Comparison of ENCODE assay signal across 8 mouse cellular contexts in genomic region chr10:78134975-78135798, GRCm38 (mm10). TPM values are rescaled to one million over a fixed set of nuclear protein-coding genes. Genes with fewer than 3 reads are reported as not detected.
DNase-seq lines count a peak whose midpoint lies in the region; ATAC-seq and TF ChIP-seq lines count a peak whose summit lies in the region.

No protein-coding gene starts in this region.

- peak overlapping the region; percentile 15 to 50; a peak in 2 of 4 replicates for H3K4me3 ChIP-seq in ES-E14 (ENCODE audit: insufficient read depth in 1 of 2, low read depth in 1 of 2, low read length in 2 of 2, poor library complexity in 1 of 2, severe bottlenecking in 1 of 2)
- H3K4me3 ChIP-seq in midbrain, embryonic 12.5 days: 0 out of 2 replicates have a peak overlapping the region, but pooled peaks have one; percentile 7

- WGBS in midbrain, embryonic 12.5 days: 15% methylated on average over 14 of the region's 14 CpGs

- H3K27ac ChIP-seq in ES-E14 (ENCODE audit: insufficient read depth, low read depth, low read length, poor library complexity, severe bottlenecking): no peak overlapping the region
- no peak overlapping the region for H3K27ac ChIP-seq in midbrain, embryonic 12.5 days (replicated peaks)

- H3K36me3 ChIP-seq in ES-E14 (ENCODE audit: control insufficient read depth, insufficient read depth, low read length, poor library complexity, severe bottlenecking): no peaks in the 10 kb centered on the region
- no peaks in the 10 kb centered on the region for H3K36me3 ChIP-seq in midbrain, embryonic 12.5 days

- no peaks in the 10 kb centered on the region for H3K27me3 ChIP-seq in midbrain, embryonic 12.5 days

- H3K9ac ChIP-seq in ES-E14 (ENCODE audit: insufficient read depth, low read depth, low read length, poor library complexity, severe bottlenecking): peak overlapping the region; percentile 23; the same call in 1 of the 2 replicates
- 0 out of 2 replicates have a peak overlapping the region, but pooled peaks have one; percentile 24 for H3K9ac ChIP-seq in midbrain, embryonic 12.5 days (replicated peaks)

- intact Hi-C loops in heart, postnatal 14 days (cut with DNase I): no loop called here

- no peak for DNase-seq in ES-E14 (ENCODE audit: low read depth, low spot score)
- peak; percentile 72 for DNase-seq in embryo, embryonic 11 days
- DNase-seq in heart, postnatal 14 days: peak; percentile 42 to 45
- peak; percentile 69 to 79 for DNase-seq in kidney, postnatal 4 days
- no peak for DNase-seq in layer of hippocampus, adult 18-20 months (ENCODE audit: low spot score in 2 of 2)
- no peak for DNase-seq in left cerebral cortex, adult 9 months (ENCODE audit: low spot score in 2 of 2)
- DNase-seq in gastrocnemius, adult 8-10 months (ENCODE audit: low spot score in 2 of 2): no peak

- no peaks in the 10 kb centered on the region for H3K9me3 ChIP-seq in ES-E14 (ENCODE audit: control insufficient read depth, insufficient read depth, low read depth, low read length)
- no peaks in the 10 kb centered on the region for H3K9me3 ChIP-seq in midbrain, embryonic 12.5 days

- H3K4me2 ChIP-seq in midbrain, embryonic 12.5 days (replicated peaks): peak overlapping the region; percentile 41

- ATAC-seq in midbrain, embryonic 12.5 days (ENCODE audit: low FRiP score, low read depth): peak; percentile 63

- in situ Hi-C loops in ES-E14 (cut with MboI; ENCODE audit: low sequenced_read_pairs in 2 of 2, unreplicated experiment in 2 of 2): no loop called here

- peaks cover 0 to 9% of the 10 kb centered on the region in 2 experiments; a peak in 2 of 4 replicates for H3K4me1 ChIP-seq in ES-E14 (ENCODE audit: control insufficient read depth in 2 of 2, insufficient read depth in 2 of 2, low read length in 2 of 2, poor library complexity in 1 of 2)
- peaks cover 10% of the 10 kb centered on the region for H3K4me1 ChIP-seq in midbrain, embryonic 12.5 days

TF ChIP-seq in ES-E14, 5 proteins besides CTCF, POLR2A, EP300 and RAD21:
- TF ChIP-seq ZNF384 (IDR thresholded peaks at IDR 0.05; ENCODE audit: low read depth, low read length) (no peak), MAFK (IDR thresholded peaks at IDR 0.05; ENCODE audit: insufficient read depth, low read depth, low read length) (no peak), CHD2 (IDR thresholded peaks at IDR 0.05; ENCODE audit: low read depth, low read length) (no peak), ZC3H11A (IDR thresholded peaks at IDR 0.05; ENCODE audit: borderline replicate concordance, low read depth, low read length) (no peak), HCFC1 (IDR thresholded peaks at IDR 0.05; ENCODE audit: borderline replicate concordance, insufficient read depth, low read length) (no peak)

RNA-seq across cellular contexts. Expression of gene D10Jhu81e, which starts 34.4 kb away (rescaled TPM):
- 31.6 and 40.2 TPM in 2 replicates for total RNA-seq in ES-E14 (2012; rRNA removed)
- 100 to 1,000 TPM; 380 to 389 TPM for total RNA-seq in heart, postnatal 14 days (2021)
- polyA plus RNA-seq in midbrain, embryonic 12.5 days (2016; fragmentation: Nextera tagmentation; extraction: Ambion mirVana): 21.8 and 24.1 TPM in 2 replicates
- total RNA-seq in layer of hippocampus, adult 18-20 months (2021): 100 to 1,000 TPM; 129 to 132 TPM
- 100 to 1,000 TPM; 250 to 278 (median 260) TPM for total RNA-seq in gastrocnemius, adult 8-10 months (2022)

RNA-seq across cellular contexts. Expression of gene Pwp2, which starts 49.8 kb away (rescaled TPM):
- total RNA-seq in ES-E14 (2012; rRNA removed): 60.9 and 67.4 TPM in 2 replicates
- total RNA-seq in heart, postnatal 14 days (2021): 1 to 10 TPM; 7.0 to 8.2 TPM
- 22.5 and 25.5 TPM in 2 replicates for polyA plus RNA-seq in midbrain, embryonic 12.5 days (2016; fragmentation: Nextera tagmentation; extraction: Ambion mirVana)
- total RNA-seq in layer of hippocampus, adult 18-20 months (2021): 10 to 100 TPM; 19.7 to 20.5 TPM
- 10 to 100 TPM; 10.3 to 12.0 (median 11.5) TPM for total RNA-seq in gastrocnemius, adult 8-10 months (2022)

Comparison
In these comparisons a context has a peak if more than half of its experiments do, and no peak if none do; other contexts are left out.
1. DNase-seq: peak in embryo, embryonic 11 days (single experiment), heart, postnatal 14 days (2 of 2) and kidney, postnatal 4 days (2 of 2); none in ES-E14 (single experiment), layer of hippocampus, adult 18-20 months (0 of 2), left cerebral cortex, adult 9 months (0 of 2) and gastrocnemius, adult 8-10 months (0 of 2).